Mouse (Mus musculus) natural killer cell, adult 2 months (primary cell): ENCODE measurements at regions not wholly inside any gene's neighbourhood (a gene's known extent, or its start where the extent isn't known, plus 50 kb on each side); places are given as distances from the start of the nearest gene placed in this dataset.

ENCODE experiments used
- DNase-seq, 2 experiments: peaks; one replicate each; pipeline ENCODE4 v3.0.0; 2022; ENCODE audit warnings: low spot score in 2 of 2

DNA sequence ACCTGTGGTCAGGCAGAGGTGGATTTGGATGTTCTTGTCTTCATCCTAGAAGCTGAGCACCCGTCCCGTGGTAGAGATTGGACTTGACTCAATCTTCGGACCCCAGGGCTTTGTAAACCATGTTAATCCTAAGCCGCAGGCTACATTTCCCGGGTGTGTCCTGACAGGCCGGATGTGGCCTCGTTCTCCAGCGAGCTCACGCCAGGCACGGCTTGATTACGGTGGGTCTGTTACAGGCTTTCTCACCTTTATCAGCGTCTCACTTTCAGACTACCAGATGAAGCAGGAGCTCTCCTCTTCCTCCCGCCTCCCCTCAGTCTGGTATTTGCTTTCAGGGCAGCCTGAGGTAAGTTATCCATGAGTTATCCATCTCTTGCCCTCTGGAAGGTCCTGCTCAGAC, 156.4 kb upstream of the Six2 start:
- no peak for DNase-seq

DNA sequence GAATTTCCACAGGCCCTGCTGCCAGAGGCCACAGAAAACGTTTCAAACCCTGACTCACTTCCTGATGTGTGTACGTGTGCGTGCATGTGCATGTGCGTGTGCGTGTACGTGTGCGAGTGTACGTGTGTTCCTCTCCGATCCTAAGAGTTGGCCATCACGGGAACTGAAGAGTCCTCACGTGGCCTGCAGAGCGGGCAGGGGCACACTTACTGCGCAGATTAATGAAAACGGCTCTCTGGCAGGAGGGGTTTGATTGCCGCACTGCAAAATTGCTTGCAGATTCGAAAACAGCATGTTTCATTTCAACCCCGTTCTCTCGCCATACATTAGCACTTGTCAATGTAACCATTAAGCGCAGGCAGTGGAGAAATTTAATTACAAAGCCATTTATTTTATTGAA, 135.0 kb upstream of the Six2 start:
- DNase-seq: no peak

DNA sequence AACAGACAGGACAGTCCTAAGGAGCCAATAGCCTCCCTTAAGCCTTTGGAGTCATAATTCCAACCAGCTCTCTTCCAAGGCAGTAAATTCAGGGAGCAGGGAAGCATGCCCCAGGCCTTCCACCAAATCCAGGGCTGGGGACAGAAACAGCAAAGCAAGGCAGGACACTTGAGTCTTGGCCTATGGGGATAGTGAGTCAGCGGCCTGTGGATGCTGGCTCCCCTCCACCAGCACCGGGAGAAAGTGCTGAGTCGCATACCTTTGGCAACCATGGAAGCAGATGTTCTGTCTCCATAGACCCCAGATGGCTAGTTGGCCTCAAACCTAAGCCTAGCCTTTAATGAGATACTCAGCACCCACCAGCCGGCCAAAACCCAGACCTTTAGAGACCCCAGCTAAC, 133.8 kb upstream of the Six2 start:
- DNase-seq: no peak

DNA sequence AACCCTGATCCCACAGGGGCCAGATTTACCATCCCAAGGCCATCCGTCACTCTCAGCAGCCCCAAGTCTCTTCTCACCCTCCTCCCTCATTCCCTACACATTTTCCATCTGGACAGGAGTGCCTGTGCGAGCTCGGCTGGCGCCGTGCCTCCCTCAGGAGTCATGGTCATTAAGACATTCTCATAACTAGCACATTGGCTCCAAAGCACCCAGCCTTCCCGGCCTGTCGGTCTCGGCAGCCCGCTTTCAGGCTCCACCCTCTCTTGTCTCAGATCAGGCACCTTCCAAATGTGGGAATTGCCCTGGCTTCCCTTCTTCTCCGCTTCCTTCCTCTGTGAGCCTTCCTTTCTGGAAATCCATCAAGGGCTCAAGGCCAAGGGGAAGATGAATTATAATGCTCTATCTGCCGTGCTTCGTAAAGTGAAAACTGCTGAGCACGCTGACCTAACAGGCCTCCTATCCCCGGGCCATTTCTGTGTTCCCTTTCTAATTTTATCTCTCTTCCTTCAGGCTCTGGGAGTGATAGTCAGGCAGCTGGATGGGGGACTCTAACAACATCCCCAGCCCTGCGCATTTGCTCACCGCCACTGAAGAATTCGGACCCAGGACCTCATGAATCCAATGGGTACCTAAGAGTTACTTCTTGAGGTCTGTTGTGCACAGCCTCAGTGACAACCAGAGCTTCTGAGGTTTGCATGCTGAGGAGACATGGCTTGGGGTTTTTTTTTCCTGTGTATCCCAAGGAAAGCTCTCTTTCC, 130.2 kb upstream of the Six2 start:
- DNase-seq: no peak

DNA sequence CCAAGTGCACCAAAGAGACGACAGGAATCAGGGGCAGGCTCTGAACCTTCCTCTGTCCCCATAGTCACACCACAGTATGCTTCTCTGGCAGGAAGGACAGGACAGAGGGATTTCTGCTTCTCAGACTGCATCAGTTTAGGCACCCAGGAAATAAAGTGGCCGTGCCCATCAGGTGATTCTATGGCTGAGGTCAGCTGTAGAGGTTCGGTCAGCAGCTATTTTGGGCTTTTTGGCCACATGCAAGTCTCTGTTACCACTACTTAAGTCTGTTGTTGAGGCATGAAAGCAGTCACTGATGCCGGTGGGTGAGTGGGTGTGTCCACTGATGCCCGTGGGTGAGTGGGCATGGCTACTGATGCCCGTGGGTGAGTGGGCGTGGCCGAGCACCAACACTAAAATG, 128.4 kb upstream of the Six2 start:
- DNase-seq: no peak

DNA sequence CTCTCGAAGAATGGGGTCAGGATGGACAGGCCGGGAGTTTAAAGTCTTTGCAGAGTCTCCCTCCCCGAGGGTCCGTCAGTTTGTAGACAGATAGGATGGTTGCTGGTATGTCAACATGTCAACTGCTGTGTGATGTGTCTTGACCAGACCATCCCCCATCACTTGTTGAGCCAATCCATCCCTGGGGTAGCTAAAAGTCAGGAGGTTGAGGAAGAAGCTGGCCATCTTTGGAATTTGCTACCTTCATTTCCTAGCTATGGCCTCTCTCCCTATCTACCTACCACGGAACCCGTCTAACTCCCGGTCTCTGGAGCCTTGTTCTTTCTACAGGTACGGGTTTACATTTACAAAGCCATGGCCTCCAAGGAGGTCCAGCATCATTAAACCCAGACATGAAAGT, 128.0 kb upstream of the Six2 start:
- no peak for DNase-seq

DNA sequence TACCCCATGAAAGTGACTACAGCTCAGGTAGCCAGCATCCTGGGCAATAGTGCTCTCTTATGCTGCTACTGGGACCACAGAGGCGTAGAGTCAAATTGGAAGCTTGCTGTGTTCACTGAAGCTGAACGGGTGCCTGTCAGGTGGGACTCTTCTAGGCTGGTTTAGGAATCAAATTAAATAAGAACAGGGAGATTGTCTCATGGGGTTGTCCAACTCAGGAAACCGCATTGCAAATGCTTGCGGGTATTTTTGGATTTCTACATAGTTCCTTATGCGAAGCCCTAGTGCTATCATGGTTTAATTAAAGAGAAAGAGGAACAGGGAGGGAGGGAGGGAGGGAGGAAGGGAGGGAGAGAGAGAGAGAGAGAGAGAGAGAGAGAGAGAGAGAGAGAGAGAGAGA, 120.5 kb upstream of the Six2 start:
- no peak for DNase-seq

DNA sequence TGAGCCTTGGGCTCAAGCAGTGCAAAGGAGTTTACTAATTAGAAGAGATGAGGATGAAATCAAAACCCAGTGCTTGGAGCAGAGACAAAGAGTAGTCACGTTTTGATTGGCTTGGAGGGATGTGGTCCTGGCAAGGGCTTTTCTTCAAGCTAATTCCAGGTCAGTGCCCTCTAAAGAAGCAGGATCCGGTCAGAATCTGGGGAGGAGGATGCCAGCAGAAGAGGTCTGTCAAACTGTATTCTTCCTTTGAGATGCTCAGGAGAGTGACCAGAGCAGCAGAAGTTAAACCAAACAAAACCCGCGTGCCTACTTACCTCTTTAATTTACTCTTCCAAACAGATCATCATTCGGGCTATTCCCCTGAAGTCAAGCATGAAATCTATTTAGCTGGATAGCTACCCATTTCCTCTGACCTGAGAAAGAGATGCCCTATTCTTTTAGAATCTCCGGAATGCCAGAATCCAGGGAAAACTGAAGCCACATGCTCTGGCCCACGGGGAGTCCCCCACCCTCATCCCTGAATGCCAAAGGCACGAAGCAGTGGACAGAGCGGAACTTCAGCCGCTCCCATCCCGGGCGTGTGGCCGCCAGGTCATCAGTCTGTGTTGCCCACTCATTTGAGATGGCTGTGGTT, 117.8 kb upstream of the Six2 start:
- DNase-seq: no peak

DNA sequence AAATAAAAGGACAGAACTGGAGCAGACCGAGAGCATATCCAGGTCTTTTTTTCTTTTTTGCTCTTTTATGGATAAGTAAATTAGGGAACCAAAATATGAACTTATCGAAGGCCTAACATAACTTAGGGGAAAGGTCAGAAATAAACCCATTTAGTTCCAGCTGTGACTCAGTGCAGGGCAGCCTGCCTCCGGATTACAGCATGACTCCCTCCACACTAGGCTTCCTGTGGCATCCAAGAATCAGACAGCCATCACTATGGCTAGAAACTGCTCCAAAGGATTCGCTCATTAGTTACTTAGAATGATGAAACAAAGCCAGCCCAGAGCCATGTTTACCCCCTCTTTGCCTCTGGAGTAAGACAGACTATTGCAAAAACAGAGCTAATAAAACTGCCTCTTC, 116.6 kb upstream of the Six2 start:
- DNase-seq: no peak

DNA sequence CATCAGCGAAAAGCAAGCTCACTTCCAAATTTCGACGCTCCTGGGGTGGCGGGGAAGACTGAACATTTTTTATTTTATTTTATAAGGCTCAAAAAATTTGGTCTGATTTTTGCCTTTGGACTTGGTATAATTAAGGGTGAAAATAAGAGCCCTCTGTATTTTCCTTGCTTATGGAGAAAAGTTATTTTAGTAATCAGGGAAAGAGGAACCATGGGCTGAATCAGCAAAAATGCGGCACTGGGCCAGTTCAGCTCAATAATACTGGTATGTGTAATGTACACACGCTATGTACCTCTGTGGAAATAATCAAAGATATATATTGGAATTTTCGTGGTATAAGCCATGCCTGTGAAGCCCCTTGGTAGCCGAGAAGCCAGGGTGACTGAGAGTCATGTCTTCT, 113.7 kb upstream of the Six2 start:
- DNase-seq: no peak

DNA sequence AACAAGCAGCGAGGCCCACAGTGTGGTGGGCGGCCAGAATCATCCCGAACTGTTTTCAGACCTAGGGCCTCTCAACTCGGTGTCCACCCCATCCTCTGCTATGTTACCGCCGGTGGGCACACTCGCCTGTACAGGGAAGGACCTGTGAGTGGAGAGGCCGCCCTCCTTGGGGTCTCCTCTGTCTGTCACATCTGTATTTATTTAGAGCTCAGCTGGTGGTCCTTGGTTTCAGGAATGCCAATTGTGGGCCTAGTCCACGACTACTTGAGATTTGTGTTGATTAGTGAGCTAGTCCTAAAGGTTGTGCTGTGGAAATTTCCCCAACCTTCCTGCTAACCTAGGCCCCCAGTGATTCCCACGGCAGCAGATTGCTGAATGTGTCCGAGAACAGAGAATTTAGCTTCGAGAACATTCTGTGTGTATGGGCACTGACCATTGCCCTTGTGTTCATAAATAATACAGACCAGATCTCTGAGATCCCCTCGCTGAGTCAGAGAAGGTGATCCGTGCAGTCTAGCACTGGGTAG, 113.1 kb upstream of the Six2 start:
- DNase-seq: no peak

DNA sequence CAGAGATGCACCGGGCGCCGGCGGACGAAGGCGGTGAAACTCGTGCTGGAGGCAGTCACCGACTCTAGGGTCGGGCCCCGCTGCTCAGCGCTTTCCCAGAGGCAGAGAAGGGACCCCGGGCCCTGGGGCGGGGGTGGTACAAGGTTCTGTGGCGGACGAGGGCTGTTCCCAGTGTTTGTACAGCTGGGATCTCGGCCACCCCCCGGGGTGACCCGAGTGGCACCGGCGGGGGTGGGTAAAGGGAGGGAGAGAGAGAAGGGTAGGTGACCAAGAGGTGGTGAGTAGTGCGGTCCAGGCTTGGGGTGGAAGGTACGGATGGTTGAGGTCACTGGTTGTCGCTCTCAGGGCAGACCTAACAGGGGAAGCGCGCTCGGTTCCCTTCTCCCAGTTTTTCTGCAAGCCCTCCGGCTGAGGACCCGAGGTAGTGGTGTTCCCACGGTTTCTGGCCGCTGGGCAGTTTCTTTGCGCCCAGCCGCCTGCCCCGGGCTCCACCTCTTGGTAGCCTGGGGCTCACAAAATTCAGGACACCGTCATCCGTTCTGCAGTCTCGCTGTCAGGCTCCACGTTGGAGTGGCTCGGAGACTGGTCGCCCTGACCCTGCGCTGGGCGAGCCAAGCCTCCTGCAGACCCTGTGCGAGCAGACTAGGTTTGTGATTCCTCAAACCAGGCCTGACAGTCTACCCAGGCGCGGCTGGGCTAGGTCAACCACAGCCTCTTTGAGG, 112.4 kb upstream of the Six2 start:
- DNase-seq: no peak

DNA sequence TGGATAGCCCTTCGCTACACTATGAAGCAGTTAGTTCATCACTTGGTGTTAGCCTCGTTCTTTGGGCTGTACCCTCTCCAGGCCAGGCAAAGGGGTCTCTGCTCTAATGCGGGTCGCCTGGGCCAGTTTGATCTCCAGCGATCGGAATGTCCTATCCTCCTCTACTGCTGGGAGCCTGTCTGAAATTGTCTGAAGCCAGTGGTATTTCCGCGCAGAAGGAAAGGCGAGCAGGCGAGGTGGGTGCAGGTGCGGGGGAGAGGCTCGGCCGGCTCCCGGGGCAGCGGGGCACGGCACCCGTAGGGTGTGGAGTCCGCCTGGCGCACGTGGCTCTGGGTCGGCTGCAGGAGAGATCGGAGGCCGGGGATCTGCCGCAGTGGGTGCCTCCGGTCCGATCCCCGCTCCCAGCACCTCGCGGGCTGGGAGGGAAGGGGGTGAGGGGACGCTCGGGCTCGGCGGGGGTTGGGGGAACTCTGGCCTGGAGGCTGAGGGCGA, 111.8 kb upstream of the Six2 start:
- DNase-seq: no peak

DNA sequence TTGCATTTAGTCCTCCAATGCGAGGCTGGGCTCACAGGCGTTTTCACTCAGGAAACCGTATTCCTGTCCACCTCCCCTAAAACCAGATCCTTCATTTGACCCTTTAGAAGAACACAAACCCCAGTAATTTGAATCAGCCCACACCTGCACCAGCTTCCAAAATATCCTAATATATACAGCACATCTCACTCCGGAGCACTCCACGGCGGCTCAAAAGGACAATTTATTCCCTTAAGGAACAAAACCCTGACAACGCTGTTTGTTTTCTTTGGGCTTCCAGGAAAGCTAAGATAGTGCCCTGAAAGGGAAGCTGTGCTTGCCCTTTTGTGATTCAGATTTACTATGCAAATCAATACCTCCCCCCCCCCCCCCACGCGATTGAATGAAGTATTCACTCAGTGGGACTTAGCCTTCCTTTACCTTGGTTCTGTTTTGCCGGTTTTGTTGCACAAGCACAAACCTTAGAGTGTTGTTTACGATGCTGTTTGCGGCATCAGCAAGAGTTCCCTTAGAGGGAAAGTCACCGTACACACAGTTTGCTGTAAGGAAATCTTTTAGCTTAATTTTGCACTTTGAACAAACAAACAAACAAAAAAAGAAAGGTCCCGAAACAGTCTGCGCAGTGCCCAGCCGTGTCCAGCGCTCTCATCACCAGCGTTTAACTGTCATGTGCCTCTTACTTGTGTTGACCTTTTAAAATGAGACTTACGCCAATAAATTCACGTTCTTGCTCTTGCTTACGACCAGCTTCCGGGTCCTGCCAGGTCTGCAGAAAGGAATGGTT, 111.2 kb upstream of the Six2 start:
- DNase-seq: no peak

DNA sequence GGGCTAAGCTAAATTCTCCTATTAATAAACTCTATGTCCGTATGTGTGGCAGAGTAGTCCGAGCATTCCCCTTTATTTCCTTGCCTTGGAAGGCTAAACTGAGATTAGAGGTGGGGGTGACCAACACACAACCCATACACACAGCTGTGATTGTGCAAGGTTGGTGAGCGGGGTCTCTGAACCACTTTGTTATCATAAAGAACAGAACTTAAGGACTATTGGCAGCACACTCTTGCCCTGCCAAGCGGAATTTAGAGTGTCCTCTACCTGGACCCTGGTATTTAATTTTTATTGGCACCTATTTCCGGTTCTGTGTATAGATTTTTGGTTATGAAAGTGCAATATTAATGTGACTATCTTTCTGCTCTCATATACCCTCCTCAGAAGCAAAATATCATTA, 109.7 kb upstream of the Six2 start:
- no peak for DNase-seq

DNA sequence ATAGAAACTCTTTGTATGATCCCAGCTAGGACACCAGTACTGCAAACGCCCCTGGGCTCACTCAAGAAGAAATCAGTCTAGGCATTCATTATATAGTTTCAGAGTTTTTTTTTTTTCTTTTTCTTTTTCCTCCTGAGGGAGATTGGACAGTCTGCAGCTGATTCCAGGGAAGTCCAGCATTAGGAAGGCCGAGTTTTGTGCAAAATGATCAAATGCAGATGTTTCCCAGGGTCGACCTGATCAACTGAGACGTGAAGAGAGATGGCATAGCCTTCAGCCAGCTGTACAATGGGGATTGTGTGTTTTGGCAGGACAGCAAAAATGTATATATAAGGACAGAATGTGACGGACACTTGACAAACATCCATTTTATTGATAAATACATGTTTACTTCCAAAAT, 107.7 kb upstream of the Six2 start:
- no peak for DNase-seq

DNA sequence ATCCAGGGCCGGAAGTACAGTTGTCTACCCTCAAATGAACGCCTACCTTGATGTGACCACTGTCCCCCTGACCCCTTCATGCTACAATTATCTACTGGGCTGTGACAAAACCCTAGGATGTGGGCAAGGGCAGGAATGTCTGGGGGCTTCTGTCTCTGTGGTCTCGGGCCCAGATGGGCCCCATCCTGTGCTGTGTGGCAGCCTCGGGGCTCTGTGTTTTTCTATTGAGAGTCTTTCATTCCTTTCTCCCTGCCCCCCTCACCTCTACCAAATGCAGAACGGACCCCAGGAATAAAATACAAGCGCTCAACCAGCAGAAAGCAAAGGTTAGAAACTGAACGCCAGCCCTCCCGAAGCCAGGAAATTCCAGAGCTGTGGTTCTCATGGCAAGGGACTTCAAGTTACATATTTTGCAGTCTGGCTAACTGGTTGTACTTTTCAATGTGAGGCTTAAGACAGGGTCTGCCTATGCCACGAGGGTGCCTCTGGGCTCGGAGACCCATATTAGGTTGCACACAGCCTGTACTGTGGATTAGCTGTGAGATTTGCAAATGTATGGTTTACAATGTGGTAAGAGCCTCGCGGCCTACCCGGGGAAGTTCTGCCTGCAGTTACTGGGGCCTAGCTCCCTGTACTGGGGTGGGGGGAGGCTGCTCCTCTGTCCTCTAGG, 97.7 kb upstream of the Six2 start:
- no peak for DNase-seq

DNA sequence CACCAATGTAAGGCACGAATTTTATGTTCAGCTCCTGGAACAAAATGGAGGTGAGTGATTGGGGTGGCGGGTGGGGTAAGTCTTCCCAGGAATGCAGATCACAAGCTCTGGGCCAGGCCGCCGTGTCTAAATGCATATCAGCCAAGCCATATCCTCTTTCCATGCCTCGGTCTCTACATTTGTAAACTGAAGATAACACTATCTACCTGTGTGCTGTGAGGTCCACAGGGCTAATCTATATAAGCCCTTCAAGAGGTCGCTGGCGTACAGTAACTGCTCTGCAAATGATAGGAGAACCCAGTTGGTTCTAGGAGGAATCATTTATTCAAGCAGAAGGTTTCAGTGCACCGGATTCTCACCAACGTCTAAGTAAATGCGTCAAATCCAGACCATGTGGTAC, 92.4 kb upstream of the Six2 start:
- DNase-seq: no peak

DNA sequence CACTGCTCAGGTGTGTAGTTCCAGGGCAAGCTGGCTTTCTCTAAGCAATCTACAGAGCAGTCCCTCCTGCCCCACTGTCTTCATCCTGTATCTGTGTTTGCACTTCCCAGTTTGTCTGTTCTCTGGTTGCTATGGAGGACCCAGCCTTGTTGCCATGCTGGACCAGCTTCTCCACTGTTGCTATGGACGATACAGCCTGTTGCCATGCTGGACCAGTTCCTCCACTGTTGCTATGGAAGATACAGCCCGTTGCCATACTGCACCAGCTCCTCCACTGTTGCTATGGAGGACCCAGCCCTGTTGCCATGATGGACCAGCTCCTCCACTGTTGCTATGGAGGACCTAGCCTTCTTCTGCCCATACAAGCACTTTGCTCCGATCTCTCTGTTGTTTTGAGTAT, 88.8 kb upstream of the Six2 start:
- DNase-seq: no peak

DNA sequence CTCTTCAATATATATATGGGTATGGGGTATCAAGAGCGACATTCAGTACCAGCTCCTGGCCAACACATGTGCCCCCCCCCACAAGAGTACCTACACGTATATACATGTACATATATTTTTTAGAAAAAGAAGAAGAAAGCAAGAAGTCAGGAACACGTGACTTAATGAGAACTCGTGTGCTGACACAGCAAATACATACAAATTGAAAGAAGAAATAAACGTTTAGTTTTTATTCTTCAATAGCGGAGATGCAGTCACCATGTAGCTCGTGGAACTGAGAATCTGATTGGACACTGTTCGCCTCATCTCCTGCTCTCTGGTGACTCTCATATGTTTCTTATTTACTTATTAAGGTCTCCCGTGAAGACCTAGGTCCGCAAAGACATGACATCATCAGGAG, 80.3 kb upstream of the Six2 start:
- no peak for DNase-seq

DNA sequence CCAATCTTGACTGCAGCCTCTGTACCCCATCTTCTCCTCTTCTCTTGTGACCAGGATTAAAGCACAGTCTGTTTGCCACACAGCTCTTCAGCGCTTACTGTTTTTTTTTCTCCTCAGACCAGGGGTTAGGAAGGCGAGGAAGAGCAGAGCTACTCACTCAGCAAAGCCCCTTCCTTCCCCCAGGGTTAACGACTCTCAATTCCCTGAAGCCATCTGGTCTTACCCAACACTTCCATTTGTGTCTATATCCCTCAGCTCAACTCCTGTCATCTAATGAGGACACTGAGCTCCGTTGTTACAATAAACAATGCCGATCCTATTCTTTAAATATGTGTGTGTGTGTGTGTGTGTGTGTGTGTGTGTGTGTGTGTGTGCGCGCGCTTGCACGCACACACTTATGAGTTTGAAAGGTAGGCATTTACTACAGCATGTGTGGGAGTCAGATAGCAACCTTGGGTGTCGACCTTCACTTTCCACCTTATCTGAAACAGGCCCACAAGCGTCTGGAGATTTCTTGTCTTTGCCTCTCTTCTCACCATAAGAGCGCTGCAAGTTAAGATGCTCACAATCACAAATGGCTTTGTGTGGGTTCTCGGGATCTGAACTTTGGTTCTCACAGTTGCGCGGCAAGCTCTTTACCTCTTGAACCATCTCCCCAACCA, 79.3 kb upstream of the Six2 start:
- no peak for DNase-seq
